Mouse (Mus musculus): ENCODE data around the gene Ppp1cc. TPM values are rescaled to one million over a fixed set of nuclear protein-coding genes. Genes with fewer than 3 reads are reported as not detected.
"Not testable (repeated sequence)": the region's sequence is repeated elsewhere in the genome, so short reads cannot be mapped to it uniquely, and the experiment has no call there.

Gene Ppp1cc
- polyA plus RNA-seq, 1 experiment from 2014 or later, result 296 TPM

DNA sequence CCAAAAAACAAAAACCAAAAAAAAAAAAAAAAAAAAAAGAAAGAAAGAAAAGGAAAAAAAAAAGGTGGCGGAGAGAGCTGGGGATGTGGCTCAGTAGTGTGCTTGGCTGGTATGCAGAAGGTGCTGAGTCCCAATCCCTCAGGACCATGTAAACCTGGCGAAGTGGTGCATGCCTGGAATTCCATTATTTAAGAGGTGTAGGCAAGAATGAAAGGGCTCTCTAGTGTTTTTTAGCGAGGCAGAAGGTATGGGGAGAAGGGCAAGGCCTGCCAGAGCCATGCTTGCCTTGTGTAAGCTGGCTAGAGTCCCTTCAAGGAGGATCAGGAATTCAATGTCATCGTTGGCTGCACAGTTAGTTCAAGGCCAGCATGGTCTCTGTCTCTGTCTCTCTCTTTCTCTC is 13.3 kb upstream of the Ppp1cc start:
- Histone ChIP-seq H3K36me3 (ENCODE audit: control insufficient read depth, insufficient read depth, low read length) (no peaks in the 10 kb centered on the region), H3K27ac (ENCODE audit: low read depth, low read length) (peak overlapping the region; percentile 63; the same call in 1 of the 2 replicates), H3K9me3 (ENCODE audit: control insufficient read depth, low read length) (no peaks in the 10 kb centered on the region), H3K27me3 (ENCODE audit: control insufficient read depth, insufficient read depth, low read length) (no peaks in the 10 kb centered on the region), H3K4me1 (ENCODE audit: control insufficient read depth, insufficient read depth, low read length) (0 out of 2 replicates have a peak, but pooled peaks cover 8% of the 10 kb centered on the region), H3K4me3 (ENCODE audit: low read length) (no peak overlapping the region), H3K9ac (ENCODE audit: low read depth, low read length) (no peak overlapping the region), H3K4me2 (replicated peaks; ENCODE audit: low read depth, low read length) (no peak overlapping the region)
- 82% methylated on average over 4 of the region's 4 CpGs for WGBS
- no peak for ATAC-seq (ENCODE audit: low FRiP score, low TSS enrichment)

DNA sequence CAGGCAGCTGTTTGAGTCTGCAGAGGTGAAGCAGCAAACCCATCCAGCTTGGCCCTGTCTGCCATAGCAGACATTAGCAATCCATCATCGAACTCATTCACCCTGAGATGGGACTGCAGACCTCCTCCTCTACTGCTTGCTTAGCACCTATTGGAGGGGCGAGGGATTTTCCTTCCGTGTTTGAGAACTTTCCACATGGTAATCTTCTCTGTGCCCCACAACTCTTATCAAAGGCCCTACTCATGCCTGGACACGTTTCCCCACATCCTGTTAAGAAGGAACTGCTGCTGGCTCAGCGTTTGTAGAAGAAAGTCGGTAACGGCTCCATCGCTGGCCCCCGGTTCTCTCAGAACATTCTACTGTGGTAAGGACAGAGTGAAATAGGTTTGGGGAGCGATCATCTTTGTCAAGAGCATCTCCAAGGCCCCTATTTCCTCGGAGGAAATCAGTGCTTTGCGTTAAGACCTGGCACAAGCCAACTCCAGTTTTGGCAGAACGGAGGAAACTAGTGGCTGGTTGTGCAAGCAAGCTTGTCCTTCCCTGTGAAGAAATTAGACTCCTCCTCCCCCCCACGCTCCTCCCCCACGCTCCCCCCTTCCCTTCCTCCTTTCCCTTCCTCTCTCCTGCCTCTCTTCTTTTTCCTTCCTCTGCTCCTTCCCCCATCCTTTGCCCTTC is 12.6 kb upstream of the Ppp1cc start:
- Histone ChIP-seq H3K36me3 (ENCODE audit: control insufficient read depth, insufficient read depth, low read length) (no peaks in the 10 kb centered on the region), H3K4me2 (replicated peaks; ENCODE audit: low read depth, low read length) (peak overlapping the region; percentile 36), H3K4me1 (ENCODE audit: control insufficient read depth, insufficient read depth, low read length) (0 out of 2 replicates have a peak, but pooled peaks cover 8% of the 10 kb centered on the region), H3K27me3 (ENCODE audit: control insufficient read depth, insufficient read depth, low read length) (no peaks in the 10 kb centered on the region), H3K4me3 (ENCODE audit: low read length) (0 out of 2 replicates have a peak overlapping the region, but pooled peaks have one; percentile 2), H3K27ac (ENCODE audit: low read depth, low read length) (peak overlapping the region; percentile 63), H3K9me3 (ENCODE audit: control insufficient read depth, low read length) (no peaks in the 10 kb centered on the region), H3K9ac (ENCODE audit: low read depth, low read length) (no peak overlapping the region)
- ATAC-seq (ENCODE audit: low FRiP score, low TSS enrichment), result peak; percentile 56; the same call in 1 of the 2 replicates
- 46% methylated on average over 15 of the region's 15 CpGs for WGBS

GRCm38 (mm10) chr5:122146056-122146580 is 12.0 kb upstream of the Ppp1cc start:
- H3K27ac ChIP-seq (ENCODE audit: low read depth, low read length), result peak overlapping the region; percentile 63
- ATAC-seq (ENCODE audit: low FRiP score, low TSS enrichment), result peak; percentile 48; the same call in 1 of the 2 replicates
- WGBS, result 26% methylated on average over 10 of the region's 10 CpGs
- H3K4me1 ChIP-seq (ENCODE audit: control insufficient read depth, insufficient read depth, low read length), result 0 out of 2 replicates have a peak, but pooled peaks cover 8% of the 10 kb centered on the region
- no peaks in the 10 kb centered on the region for H3K9me3 ChIP-seq (ENCODE audit: control insufficient read depth, low read length)
- H3K4me2 ChIP-seq (replicated peaks; ENCODE audit: low read depth, low read length), result peak overlapping the region; percentile 36; the same call in 1 of the 2 replicates
- no peaks in the 10 kb centered on the region for H3K27me3 ChIP-seq (ENCODE audit: control insufficient read depth, insufficient read depth, low read length)
- no peaks in the 10 kb centered on the region for H3K36me3 ChIP-seq (ENCODE audit: control insufficient read depth, insufficient read depth, low read length)
- H3K4me3 ChIP-seq (ENCODE audit: low read length), result no peak overlapping the region
- no peak overlapping the region for H3K9ac ChIP-seq (ENCODE audit: low read depth, low read length)

DNA sequence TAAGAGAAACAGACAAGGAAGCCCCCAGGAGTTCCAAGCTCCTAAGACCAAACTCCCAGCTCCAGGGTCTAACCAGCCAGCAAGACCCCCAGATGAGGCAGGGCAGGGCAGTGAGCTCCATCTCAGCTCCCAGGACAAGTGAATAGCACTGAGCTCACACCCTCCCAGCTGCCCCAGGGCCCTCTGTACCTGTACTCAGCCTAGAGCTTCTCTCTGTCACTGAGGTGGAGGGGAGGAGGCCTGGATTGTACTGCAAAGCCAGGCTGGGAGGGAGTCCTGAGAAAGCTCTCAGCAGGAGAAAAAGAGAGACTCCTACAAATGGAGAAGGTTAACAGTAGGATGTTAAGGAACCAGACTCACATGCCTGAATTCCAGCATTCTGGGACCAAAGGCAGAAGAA is 11.5 kb upstream of the Ppp1cc start:
- H3K27ac ChIP-seq (ENCODE audit: low read depth, low read length), result peak overlapping the region; percentile 63
- ATAC-seq (ENCODE audit: low FRiP score, low TSS enrichment), result peak; percentile 43; the same call in 1 of the 2 replicates
- no peak overlapping the region for H3K9ac ChIP-seq (ENCODE audit: low read depth, low read length)
- H3K4me2 ChIP-seq (replicated peaks; ENCODE audit: low read depth, low read length), result no peak overlapping the region
- H3K4me1 ChIP-seq (ENCODE audit: control insufficient read depth, insufficient read depth, low read length), result 0 out of 2 replicates have a peak, but pooled peaks cover 8% of the 10 kb centered on the region
- no peaks in the 10 kb centered on the region for H3K9me3 ChIP-seq (ENCODE audit: control insufficient read depth, low read length)
- H3K36me3 ChIP-seq (ENCODE audit: control insufficient read depth, insufficient read depth, low read length), result no peaks in the 10 kb centered on the region
- H3K4me3 ChIP-seq (ENCODE audit: low read length), result no peak overlapping the region
- no peaks in the 10 kb centered on the region for H3K27me3 ChIP-seq (ENCODE audit: control insufficient read depth, insufficient read depth, low read length)

GRCm38 (mm10) chr5:122148107-122148506 is 10.0 kb upstream of the Ppp1cc start:
- Histone ChIP-seq H3K4me2 (replicated peaks; ENCODE audit: low read depth, low read length) (no peak overlapping the region), H3K36me3 (ENCODE audit: control insufficient read depth, insufficient read depth, low read length) (no peaks in the 10 kb centered on the region), H3K27ac (ENCODE audit: low read depth, low read length) (no peak overlapping the region), H3K9ac (ENCODE audit: low read depth, low read length) (no peak overlapping the region), H3K4me3 (ENCODE audit: low read length) (no peak overlapping the region), H3K4me1 (ENCODE audit: control insufficient read depth, insufficient read depth, low read length) (0 out of 2 replicates have a peak, but pooled peaks cover 8% of the 10 kb centered on the region), H3K27me3 (ENCODE audit: control insufficient read depth, insufficient read depth, low read length) (no peaks in the 10 kb centered on the region), H3K9me3 (ENCODE audit: control insufficient read depth, low read length) (no peaks in the 10 kb centered on the region)
- WGBS, result 76% methylated on average over 1 of the region's 1 CpGs
- no peak for ATAC-seq (ENCODE audit: low FRiP score, low TSS enrichment)

GRCm38 (mm10) chr5:122149259-122149658 is 8.8 kb upstream of the Ppp1cc start:
- H3K4me1 ChIP-seq (ENCODE audit: control insufficient read depth, insufficient read depth, low read length), result 0 out of 2 replicates have a peak, but pooled peaks cover 8% of the 10 kb centered on the region
- H3K4me2 ChIP-seq (replicated peaks; ENCODE audit: low read depth, low read length), result no peak overlapping the region
- no peak overlapping the region for H3K9ac ChIP-seq (ENCODE audit: low read depth, low read length)
- H3K4me3 ChIP-seq (ENCODE audit: low read length), result no peak overlapping the region
- ATAC-seq (ENCODE audit: low FRiP score, low TSS enrichment), result no peak
- 51% methylated on average over 4 of the region's 4 CpGs for WGBS
- H3K27me3 ChIP-seq (ENCODE audit: control insufficient read depth, insufficient read depth, low read length), result no peaks in the 10 kb centered on the region
- H3K9me3 ChIP-seq (ENCODE audit: control insufficient read depth, low read length), result no peaks in the 10 kb centered on the region
- no peak overlapping the region for H3K27ac ChIP-seq (ENCODE audit: low read depth, low read length)
- no peaks in the 10 kb centered on the region for H3K36me3 ChIP-seq (ENCODE audit: control insufficient read depth, insufficient read depth, low read length)

DNA sequence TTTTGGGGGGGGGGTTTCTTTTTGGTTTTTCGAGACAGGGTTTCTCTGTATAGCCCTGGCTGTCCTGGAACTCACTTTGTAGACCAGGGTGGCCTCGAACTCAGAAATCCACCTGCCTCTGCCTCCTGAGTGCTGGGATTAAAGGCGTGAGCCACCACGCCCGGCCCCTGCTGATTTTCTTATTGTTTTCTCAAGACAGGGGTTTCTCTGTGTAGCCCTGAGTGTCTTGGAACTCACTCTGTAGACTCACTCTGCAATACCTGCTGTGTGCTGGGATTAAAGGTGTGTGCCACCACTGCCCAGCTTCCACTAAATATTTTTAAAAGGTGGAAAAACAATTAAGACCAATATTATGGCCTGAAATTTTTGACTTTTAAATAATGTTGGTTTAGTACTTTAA is 5.6 kb upstream of the Ppp1cc start:
- H3K4me1 ChIP-seq (ENCODE audit: control insufficient read depth, insufficient read depth, low read length); H3K9ac ChIP-seq (ENCODE audit: low read depth, low read length): not testable (repeated sequence)

GRCm38 (mm10) chr5:122154006-122154405 is 4.1 kb upstream of the Ppp1cc start:
- WGBS, result 23% methylated on average over 9 of the region's 14 CpGs
- no peak for ATAC-seq (ENCODE audit: low FRiP score, low TSS enrichment)
- H3K9me3 ChIP-seq (ENCODE audit: control insufficient read depth, low read length), result no peaks in the 10 kb centered on the region
- H3K27ac ChIP-seq (ENCODE audit: low read depth, low read length), result no peak overlapping the region
- H3K9ac ChIP-seq (ENCODE audit: low read depth, low read length), result no peak overlapping the region
- H3K4me1 ChIP-seq (ENCODE audit: control insufficient read depth, insufficient read depth, low read length), result peaks cover 6% of the 10 kb centered on the region
- no peaks in the 10 kb centered on the region for H3K36me3 ChIP-seq (ENCODE audit: control insufficient read depth, insufficient read depth, low read length)
- H3K4me3 ChIP-seq (ENCODE audit: low read length), result no peak overlapping the region
- no peaks in the 10 kb centered on the region for H3K27me3 ChIP-seq (ENCODE audit: control insufficient read depth, insufficient read depth, low read length)
- peak overlapping the region; percentile 0; the same call in 1 of the 2 replicates for H3K4me2 ChIP-seq (replicated peaks; ENCODE audit: low read depth, low read length)

More for the DNA sequence above, 5.6 kb upstream of the Ppp1cc start:
- H3K27ac ChIP-seq (ENCODE audit: low read depth, low read length); H3K36me3 ChIP-seq (ENCODE audit: control insufficient read depth, insufficient read depth, low read length); H3K4me2 ChIP-seq (replicated peaks; ENCODE audit: low read depth, low read length); H3K27me3 ChIP-seq (ENCODE audit: control insufficient read depth, insufficient read depth, low read length); H3K9me3 ChIP-seq (ENCODE audit: control insufficient read depth, low read length); H3K4me3 ChIP-seq (ENCODE audit: low read length); ATAC-seq (ENCODE audit: low FRiP score, low TSS enrichment): not testable (repeated sequence)
- whole genome bisulfite sequencing, result 88% methylated on average over 5 of the region's 5 CpGs

DNA sequence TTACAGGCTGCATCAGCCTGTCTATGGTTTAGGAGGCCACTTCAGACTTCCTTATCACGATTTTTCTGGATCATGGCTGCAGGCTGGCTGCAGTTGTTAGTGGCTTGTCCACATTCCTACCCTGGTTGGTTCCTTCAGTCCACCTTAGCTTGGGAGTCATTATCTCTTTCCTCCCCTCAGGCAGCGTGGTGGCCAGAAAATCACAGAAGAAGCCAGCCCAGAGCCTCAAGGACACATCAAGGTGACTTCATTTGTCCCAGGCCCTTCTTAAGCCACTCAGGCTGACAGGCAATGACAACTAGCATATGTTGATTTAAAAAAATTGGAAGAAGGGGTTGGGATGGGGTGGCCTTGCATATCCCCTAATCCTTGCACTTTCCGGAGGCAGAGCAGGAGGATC is 3.3 kb upstream of the Ppp1cc start:
- no peaks in the 10 kb centered on the region for H3K36me3 ChIP-seq (ENCODE audit: control insufficient read depth, insufficient read depth, low read length)
- H3K9ac ChIP-seq (ENCODE audit: low read depth, low read length), result no peak overlapping the region
- ATAC-seq (ENCODE audit: low FRiP score, low TSS enrichment), result no peak
- peaks cover 10% of the 10 kb centered on the region for H3K4me1 ChIP-seq (ENCODE audit: control insufficient read depth, insufficient read depth, low read length)
- WGBS, result 61% methylated on average over 3 of the region's 3 CpGs
- no peaks in the 10 kb centered on the region for H3K9me3 ChIP-seq (ENCODE audit: control insufficient read depth, low read length)
- H3K27ac ChIP-seq (ENCODE audit: low read depth, low read length), result no peak overlapping the region
- H3K27me3 ChIP-seq (ENCODE audit: control insufficient read depth, insufficient read depth, low read length), result no peaks in the 10 kb centered on the region
- H3K4me2 ChIP-seq (replicated peaks; ENCODE audit: low read depth, low read length), result no peak overlapping the region
- H3K4me3 ChIP-seq (ENCODE audit: low read length), result no peak overlapping the region

All from kidney, embryonic 14.5 days (tissue).